Mouse (Mus musculus) heart, embryonic 16.5 days (tissue): Measurements from ENCODE around the gene Trio. TPM values are rescaled to one million over a fixed set of nuclear protein-coding genes. Genes with fewer than 3 reads are reported as not detected.

Source experiments
- ATAC-seq: fragments of 200-750 bp; cut with Nextera tagmentation; replicated peaks from 2 replicates; pipeline ENCODE4 v1.8.0; 2017; ENCODE audit warnings: moderate number of reproducible peaks; ENCODE audit not compliant: insufficient read depth, low FRiP score; ENCODE audit errors: extremely low read depth
- H3K27ac ChIP-seq: fragments of 300-500 bp; sonication (generic); 2 replicates; pipeline ENCODE4 v1.5.1; 2014; ENCODE audit warnings: mild to moderate bottlenecking, low read length, control low read depth, moderate library complexity
- H3K27me3 ChIP-seq: fragments of 300-500 bp; sonication (generic); 2 replicates; pipeline ENCODE4 v1.6.1; 2014; ENCODE audit warnings: low read length, mixed read lengths; ENCODE audit not compliant: control insufficient read depth, insufficient read depth
- H3K36me3 ChIP-seq: fragments of 300-500 bp; sonication (generic); 2 replicates; pipeline ENCODE4 v1.6.1; 2014; ENCODE audit not compliant: control insufficient read depth, insufficient read depth
- H3K4me1 ChIP-seq: fragments of 300-500 bp; sonication (generic); 2 replicates; pipeline ENCODE4 v1.6.1; 2014; ENCODE audit warnings: low read length, mixed read lengths; ENCODE audit not compliant: control insufficient read depth, insufficient read depth
- H3K4me2 ChIP-seq: fragments of 300-500 bp; sonication (generic); 2 replicates; pipeline ENCODE4 v1.6.1; 2014; ENCODE audit warnings: low read depth, mild to moderate bottlenecking, control low read depth, low read length
- H3K4me3 ChIP-seq: fragments of 300-500 bp; sonication (generic); 2 replicates; pipeline ENCODE4 v1.5.1; 2014; ENCODE audit warnings: mild to moderate bottlenecking, control low read depth, low read length
- H3K9ac ChIP-seq: fragments of 300-500 bp; sonication (generic); 2 replicates; pipeline ENCODE4 v1.6.1; 2014; ENCODE audit warnings: low read length, control low read depth
- H3K9me3 ChIP-seq: fragments of 300-500 bp; sonication (generic); replicated peaks from 2 replicates; pipeline ENCODE4 v1.6.1; 2016; ENCODE audit warnings: low read length; ENCODE audit not compliant: control insufficient read depth
- WGBS: fragments of 180-500 bp; shearing (Covaris S2); extraction: QIAGEN DNeasy Blood & Tissue Kit; methylation state at CpG from one replicate; pipeline ENCODE4 v1.1.7; 2014; 5-methylcytosine and 5-hydroxymethylcytosine counted together
- polyA plus RNA-seq: library from polyadenylated mRNA; unstranded; fragments of >200 nt; fragmentation: Nextera tagmentation; extraction: Ambion mirVana; gene quantifications from 2 replicates; pipeline ENCODE4 v1.2.1, GENCODE M21; 2015

The Trio gene
- polyA plus RNA-seq, 1 experiment from 2014 or later = 18.7 TPM

DNA sequence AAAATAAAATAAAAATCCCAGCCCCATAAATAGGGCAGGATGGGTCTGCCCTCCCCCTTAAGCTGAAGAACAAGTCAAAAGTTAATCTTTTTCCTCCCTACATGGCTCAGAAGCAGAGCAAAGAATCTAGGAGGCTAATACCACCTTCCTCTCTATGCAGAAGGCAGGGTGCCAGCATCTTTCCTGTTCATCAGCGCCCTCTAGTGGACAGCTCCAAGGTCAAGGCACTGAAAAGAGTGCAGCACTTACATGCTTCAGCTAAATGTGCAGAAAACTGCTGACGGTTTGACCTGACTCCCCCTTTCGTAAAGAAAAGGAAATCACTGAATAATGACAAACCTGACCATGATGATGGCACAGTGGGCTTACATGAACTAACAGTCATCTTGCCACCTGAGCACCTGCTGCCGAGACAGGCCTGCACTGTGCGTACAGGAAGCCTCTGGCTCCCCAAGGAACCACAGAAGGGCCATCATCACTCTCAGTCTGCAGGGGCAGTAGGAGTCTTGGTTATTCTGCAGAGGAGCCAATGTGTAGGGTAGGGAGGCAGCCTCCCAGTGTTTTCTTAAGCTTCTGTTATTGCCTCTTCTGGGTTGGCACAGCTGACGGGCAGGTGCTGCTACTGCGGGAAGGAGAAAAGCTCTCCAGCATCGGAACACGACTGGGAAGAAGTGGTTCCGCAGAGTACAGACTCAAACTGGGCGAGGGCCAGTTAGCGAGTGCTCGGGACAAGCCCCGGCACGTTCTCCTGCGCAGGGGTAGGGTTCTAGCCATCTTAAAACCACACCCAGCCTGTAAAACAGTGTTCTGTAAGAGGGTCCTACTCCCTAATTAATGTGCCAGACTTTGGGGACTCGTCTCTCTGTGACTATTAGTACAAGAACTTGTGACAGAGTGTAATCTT is 141.0 kb downstream of the Trio start:
- no peaks in the 10 kb centered on the region for H3K27me3 ChIP-seq
- peaks cover 11% of the 10 kb centered on the region for H3K4me1 ChIP-seq
- H3K27ac ChIP-seq = no peak overlapping the region
- H3K4me3 ChIP-seq = no peak overlapping the region
- peaks cover 11% of the 10 kb centered on the region; the same call in 1 of the 2 replicates for H3K36me3 ChIP-seq
- 69% methylated on average over 17 of the region's 17 CpGs for WGBS
- no peak overlapping the region for H3K9ac ChIP-seq
- no peak overlapping the region for H3K4me2 ChIP-seq
- ATAC-seq = no peak; the same call in 1 of the 2 replicates
- H3K9me3 ChIP-seq = no peaks in the 10 kb centered on the region

DNA sequence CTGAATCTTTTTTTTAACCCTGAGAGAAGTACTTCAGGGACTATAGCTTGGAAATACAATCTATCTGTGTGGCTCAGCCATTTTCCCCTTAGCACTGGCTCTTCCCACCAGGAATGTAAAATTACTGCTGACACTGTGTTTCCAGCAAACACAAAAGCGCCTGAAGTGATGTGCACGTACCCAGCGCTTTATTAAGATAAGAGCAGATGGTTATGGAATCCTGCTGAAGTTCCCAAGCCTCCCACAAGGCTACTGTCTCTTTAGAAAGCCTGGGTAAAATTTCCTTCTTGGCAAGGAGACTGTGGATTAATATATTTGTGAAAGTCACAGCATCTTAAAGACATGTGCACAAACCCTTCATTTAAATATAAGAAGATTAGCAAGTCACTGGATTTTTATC is 141.8 kb downstream of the Trio start:
- Histone ChIP-seq H3K27ac (no peak overlapping the region), H3K36me3 (peaks cover 10% of the 10 kb centered on the region), H3K4me2 (no peak overlapping the region), H3K9ac (no peak overlapping the region), H3K27me3 (no peaks in the 10 kb centered on the region), H3K4me1 (peaks cover 12% of the 10 kb centered on the region), H3K4me3 (no peak overlapping the region), H3K9me3 (no peaks in the 10 kb centered on the region)
- no peak for ATAC-seq
- 44% methylated on average over 3 of the region's 3 CpGs for WGBS

DNA sequence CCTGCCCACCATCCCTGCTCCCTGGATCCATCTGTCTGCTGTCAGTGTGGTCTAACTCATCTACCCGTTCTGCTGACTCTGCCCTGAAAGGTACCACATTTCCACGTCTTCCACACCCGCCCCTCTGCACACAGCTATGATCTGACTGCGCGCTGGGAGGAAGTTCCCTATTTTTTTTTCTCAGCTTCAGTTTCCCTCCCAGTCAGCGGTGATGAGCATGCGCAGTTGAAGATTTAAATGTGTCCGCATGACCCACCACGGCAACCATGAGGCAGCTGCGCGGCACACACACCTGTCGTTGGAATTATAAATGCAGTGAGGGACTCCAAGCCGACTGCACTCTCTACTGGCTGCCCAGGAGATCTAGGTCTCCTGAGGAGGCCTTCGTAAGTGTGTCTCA is 142.8 kb downstream of the Trio start:
- Histone ChIP-seq H3K27me3 (no peaks in the 10 kb centered on the region), H3K4me3 (no peak overlapping the region), H3K9ac (no peak overlapping the region), H3K4me2 (no peak overlapping the region), H3K27ac (no peak overlapping the region), H3K36me3 (peaks cover 11% of the 10 kb centered on the region), H3K9me3 (no peaks in the 10 kb centered on the region), H3K4me1 (peaks cover 14% of the 10 kb centered on the region)
- WGBS = 93% methylated on average over 14 of the region's 14 CpGs
- no peak for ATAC-seq

DNA sequence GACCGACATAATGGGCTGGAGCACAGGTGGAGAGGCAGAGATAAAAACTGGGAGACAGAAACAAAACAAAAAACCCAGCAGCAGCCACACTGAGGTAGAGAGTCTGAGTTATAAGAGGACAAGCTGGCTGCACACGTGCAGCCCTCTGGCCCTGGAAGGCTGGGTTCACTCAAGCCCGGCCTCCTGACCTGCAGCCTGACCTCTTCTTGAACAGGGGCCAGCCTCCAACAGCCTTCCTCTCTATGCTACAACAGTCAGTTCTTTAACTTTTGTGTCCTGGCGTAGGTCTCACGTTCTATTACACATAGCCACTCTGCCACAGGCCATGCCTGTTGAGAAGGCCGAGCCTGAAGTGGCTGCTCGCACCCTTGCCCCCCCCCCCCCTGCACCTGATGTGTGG is 147.8 kb downstream of the Trio start:
- Histone ChIP-seq H3K4me1 (peaks cover 9% of the 10 kb centered on the region), H3K4me3 (no peak overlapping the region), H3K27ac (no peak overlapping the region), H3K4me2 (no peak overlapping the region), H3K36me3 (peaks cover 10% of the 10 kb centered on the region), H3K9ac (no peak overlapping the region), H3K9me3 (no peaks in the 10 kb centered on the region), H3K27me3 (no peaks in the 10 kb centered on the region)
- WGBS = 72% methylated on average over 7 of the region's 7 CpGs
- no peak for ATAC-seq

DNA sequence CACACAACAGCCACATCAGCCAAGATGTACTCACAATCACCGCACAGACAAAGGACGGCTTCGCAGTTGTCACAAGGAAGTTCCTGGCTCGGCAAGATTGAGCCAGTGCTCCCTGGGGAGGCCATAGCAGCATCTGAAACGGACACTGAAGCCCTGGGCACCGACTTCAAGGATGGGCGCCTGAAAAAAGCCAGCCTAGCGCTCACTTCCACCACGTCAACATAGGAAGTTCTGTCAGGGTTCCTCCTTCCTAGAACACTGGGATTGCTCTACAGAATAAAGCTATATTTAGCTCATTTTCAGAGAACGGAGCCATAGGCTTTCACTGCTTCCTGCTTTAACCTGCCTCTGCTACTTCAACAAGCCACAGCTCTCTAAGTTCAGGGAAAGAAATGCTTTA is 149.3 kb downstream of the Trio start:
- no peak overlapping the region for H3K4me3 ChIP-seq
- H3K27me3 ChIP-seq = no peaks in the 10 kb centered on the region
- 53% methylated on average over 10 of the region's 10 CpGs for WGBS
- ATAC-seq = no peak
- H3K27ac ChIP-seq = peak overlapping the region; percentile 35; the same call in 1 of the 2 replicates
- H3K4me1 ChIP-seq = peaks cover 16% of the 10 kb centered on the region
- no peaks in the 10 kb centered on the region for H3K9me3 ChIP-seq
- H3K36me3 ChIP-seq = peaks cover 10% of the 10 kb centered on the region
- H3K9ac ChIP-seq = no peak overlapping the region
- H3K4me2 ChIP-seq = no peak overlapping the region

DNA sequence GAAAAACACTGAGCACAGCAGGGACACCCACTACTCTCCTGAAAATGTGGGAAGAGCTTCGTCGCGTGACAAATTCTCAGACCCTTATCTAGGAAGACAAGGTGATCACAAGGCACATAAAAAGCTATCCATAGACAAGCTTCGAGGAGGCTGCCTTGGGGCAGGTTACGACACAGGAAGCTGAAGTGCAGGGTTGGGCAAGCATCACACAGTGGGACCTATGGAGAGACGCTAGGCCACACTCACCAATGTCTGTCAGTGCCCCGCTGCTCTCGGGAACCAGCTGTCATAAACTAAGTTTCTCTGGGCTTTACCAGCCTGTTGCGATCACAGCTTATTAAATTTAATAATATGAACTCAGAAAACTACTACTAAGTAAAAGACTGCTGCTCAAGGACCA is 149.9 kb downstream of the Trio start:
- H3K27me3 ChIP-seq = no peaks in the 10 kb centered on the region
- H3K9ac ChIP-seq = no peak overlapping the region
- ATAC-seq = no peak
- peaks cover 15% of the 10 kb centered on the region for H3K36me3 ChIP-seq
- H3K9me3 ChIP-seq = no peaks in the 10 kb centered on the region
- H3K4me1 ChIP-seq = peaks cover 17% of the 10 kb centered on the region
- no peak overlapping the region for H3K4me3 ChIP-seq
- no peak overlapping the region for H3K4me2 ChIP-seq
- H3K27ac ChIP-seq = 0 out of 2 replicates have a peak overlapping the region, but pooled peaks have one; percentile 10
- WGBS = 81% methylated on average over 9 of the region's 9 CpGs

DNA sequence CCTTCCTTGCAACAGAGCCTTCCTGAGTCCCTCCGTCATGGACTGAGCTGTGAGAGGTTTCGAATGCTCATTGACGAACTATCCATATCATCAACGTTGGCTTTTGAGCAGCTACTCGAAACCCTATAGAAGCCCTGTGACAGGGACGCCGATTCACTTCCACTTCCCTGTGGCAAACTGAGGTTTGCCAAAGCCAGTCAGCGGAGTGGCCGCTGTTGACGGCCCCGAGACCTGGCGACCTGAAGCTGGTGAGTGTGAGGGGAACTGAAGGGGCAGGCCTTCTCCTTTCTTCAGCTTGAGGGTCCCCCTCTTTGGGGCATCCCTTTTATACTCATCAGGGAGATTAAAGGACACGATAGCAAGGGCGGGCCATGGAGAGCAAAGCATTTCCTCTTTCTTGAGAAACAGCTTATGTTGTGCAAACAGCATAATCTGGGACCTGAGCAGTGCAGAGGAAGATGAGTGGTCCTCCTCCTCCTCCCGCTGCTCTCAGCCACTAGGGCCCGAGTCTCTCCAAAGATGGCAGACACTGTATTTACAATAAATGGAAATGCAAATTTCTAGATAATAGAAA is 151.8 kb downstream of the Trio start:
- Histone ChIP-seq H3K9me3 (no peaks in the 10 kb centered on the region), H3K27ac (no peak overlapping the region), H3K4me2 (no peak overlapping the region), H3K4me3 (no peak overlapping the region), H3K4me1 (peaks cover 19% of the 10 kb centered on the region), H3K27me3 (no peaks in the 10 kb centered on the region), H3K9ac (no peak overlapping the region), H3K36me3 (peaks cover 16% of the 10 kb centered on the region)
- ATAC-seq = no peak
- 86% methylated on average over 16 of the region's 16 CpGs for WGBS

DNA sequence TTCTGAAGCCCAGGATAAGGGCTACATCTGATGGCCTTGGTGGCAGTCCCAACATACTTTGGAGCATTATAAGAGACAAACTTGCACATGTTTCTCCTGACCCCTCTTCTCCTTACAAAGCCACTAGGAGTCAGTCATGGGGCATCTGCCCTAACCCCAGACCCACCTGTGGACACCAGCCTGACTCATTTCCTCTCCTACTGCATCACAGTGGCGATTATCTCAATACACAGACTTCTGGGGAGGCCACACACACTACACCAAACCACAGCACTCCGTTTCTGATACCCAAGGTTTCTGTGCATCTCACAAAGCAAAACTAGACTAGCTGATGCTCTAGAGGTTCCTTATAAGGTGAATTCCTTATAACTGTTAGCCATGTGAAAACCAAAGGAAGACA is 153.4 kb downstream of the Trio start:
- H3K4me3 ChIP-seq = no peak overlapping the region
- H3K27me3 ChIP-seq = no peaks in the 10 kb centered on the region
- no peak overlapping the region for H3K27ac ChIP-seq
- peaks cover 14% of the 10 kb centered on the region for H3K36me3 ChIP-seq
- 73% methylated on average over 2 of the region's 2 CpGs for WGBS
- H3K4me2 ChIP-seq = no peak overlapping the region
- peaks cover 17% of the 10 kb centered on the region for H3K4me1 ChIP-seq
- no peak overlapping the region for H3K9ac ChIP-seq
- ATAC-seq = no peak
- no peaks in the 10 kb centered on the region for H3K9me3 ChIP-seq

DNA sequence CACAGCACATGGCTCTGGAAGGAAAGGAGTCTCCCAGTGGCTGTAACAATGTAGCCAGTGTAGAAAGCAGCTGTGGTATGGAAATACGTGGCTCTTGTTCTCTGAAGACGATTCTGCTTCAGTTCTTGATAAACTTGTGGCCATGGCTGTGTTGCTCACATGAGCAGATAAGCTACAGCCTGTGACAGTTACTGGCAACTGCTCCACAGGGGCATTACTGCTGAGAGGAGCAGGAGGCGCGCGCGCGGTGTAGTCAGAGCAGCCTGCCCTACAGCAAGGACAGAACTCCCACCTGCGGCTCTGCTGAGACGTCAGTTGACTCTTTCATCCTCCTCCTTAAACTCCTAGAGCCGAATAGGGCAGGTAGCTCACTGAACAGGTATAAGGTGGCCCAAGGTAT is 153.9 kb downstream of the Trio start:
- Histone ChIP-seq H3K36me3 (peaks cover 14% of the 10 kb centered on the region), H3K4me2 (0 out of 2 replicates have a peak overlapping the region, but pooled peaks have one; percentile 7), H3K9me3 (no peaks in the 10 kb centered on the region), H3K4me3 (no peak overlapping the region), H3K4me1 (peaks cover 17% of the 10 kb centered on the region), H3K27ac (peak overlapping the region; percentile 10; the same call in 1 of the 2 replicates), H3K9ac (no peak overlapping the region), H3K27me3 (no peaks in the 10 kb centered on the region)
- ATAC-seq = peak; percentile 81
- 31% methylated on average over 10 of the region's 10 CpGs for WGBS
